Mouse (Mus musculus): ENCODE data around the gene Ecsit. TPM values are rescaled to one million over a fixed set of nuclear protein-coding genes. Genes with fewer than 3 reads are reported as not detected.

Gene Ecsit
- polyA plus RNA-seq, 1 experiment: 58.1 TPM

DNA sequence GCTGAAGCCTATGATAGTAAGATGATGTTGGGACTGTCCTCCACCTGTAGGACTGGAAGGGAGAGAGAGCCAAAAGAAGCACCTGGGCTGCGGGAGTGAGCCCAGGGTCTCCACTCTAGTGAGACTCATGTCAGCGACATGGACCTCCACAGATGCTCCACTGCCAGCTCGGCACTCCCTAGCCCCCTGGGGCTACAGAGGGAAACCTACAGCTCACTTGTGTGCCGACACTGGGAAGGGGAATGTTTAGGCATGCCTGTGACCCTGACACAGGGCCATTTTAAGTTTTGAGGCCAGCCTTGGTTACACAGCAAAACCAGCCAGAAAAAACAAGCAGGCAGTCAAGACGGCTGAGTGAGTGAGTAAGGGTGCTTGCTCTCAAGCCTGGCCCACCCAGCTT is 18.0 kb downstream of the Ecsit start:
- no peak for DNase-seq
- Histone ChIP-seq H3K4me3 (ENCODE audit: control insufficient read depth, insufficient read depth, low read length) (no peak overlapping the region), H3K4me1 (replicated peaks; ENCODE audit: control insufficient read depth, insufficient read depth, low read length) (peaks cover 5% of the 10 kb centered on the region; the same call in 1 of the 2 replicates), H3K27ac (ENCODE audit: control insufficient read depth, insufficient read depth, low read length) (no peak overlapping the region), H3K36me3 (ENCODE audit: control insufficient read depth, insufficient read depth, low read length) (no peaks in the 10 kb centered on the region), H3K27me3 (ENCODE audit: control insufficient read depth, insufficient read depth, low read length) (no peaks in the 10 kb centered on the region)
- no peak for TF ChIP-seq POLR2A (IDR thresholded peaks at IDR 0.05; ENCODE audit: control insufficient read depth, extremely low read depth, insufficient read depth, low read length, poor library complexity)
- no peak for TF ChIP-seq CTCF (IDR thresholded peaks at IDR 0.05; ENCODE audit: borderline replicate concordance, control insufficient read depth, extremely low read depth, insufficient read depth, low read length, poor library complexity)
- 97% methylated on average over 5 of the region's 5 CpGs for WGBS

DNA sequence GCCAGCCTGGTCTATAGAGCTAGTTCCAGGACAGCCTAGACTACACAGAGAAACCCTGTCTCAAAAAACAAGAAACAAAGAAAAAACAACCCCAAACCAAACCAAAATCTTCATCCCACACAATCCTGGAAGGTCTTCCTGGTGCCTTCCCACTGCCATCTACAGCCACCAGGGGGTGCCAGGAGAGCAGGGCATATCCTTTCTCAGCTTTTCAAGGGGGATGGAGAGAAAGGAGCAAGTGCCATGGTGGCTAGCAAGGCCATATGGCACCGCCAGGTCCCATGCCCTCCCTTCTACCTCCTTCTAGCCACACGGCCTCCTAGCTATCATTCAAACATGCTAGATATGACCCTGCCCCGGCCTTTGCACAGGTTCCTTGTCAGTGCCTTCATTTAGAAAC is 18.8 kb downstream of the Ecsit start:
- peak; percentile 67 for DNase-seq
- peaks cover 5% of the 10 kb centered on the region; the same call in 1 of the 2 replicates for H3K36me3 ChIP-seq (ENCODE audit: control insufficient read depth, insufficient read depth, low read length)
- no peaks in the 10 kb centered on the region for H3K27me3 ChIP-seq (ENCODE audit: control insufficient read depth, insufficient read depth, low read length)
- H3K4me1 ChIP-seq (replicated peaks; ENCODE audit: control insufficient read depth, insufficient read depth, low read length): peaks cover 5% of the 10 kb centered on the region; the same call in 1 of the 2 replicates
- TF ChIP-seq POLR2A (IDR thresholded peaks at IDR 0.05; ENCODE audit: control insufficient read depth, extremely low read depth, insufficient read depth, low read length, poor library complexity) (no peak), CTCF (IDR thresholded peaks at IDR 0.05; ENCODE audit: borderline replicate concordance, control insufficient read depth, extremely low read depth, insufficient read depth, low read length, poor library complexity) (peak; percentile 65; the same call in 1 of the 2 replicates)
- no peak overlapping the region for H3K4me3 ChIP-seq (ENCODE audit: control insufficient read depth, insufficient read depth, low read length)
- WGBS: 90% methylated on average over 3 of the region's 3 CpGs
- H3K27ac ChIP-seq (ENCODE audit: control insufficient read depth, insufficient read depth, low read length): no peak overlapping the region

DNA sequence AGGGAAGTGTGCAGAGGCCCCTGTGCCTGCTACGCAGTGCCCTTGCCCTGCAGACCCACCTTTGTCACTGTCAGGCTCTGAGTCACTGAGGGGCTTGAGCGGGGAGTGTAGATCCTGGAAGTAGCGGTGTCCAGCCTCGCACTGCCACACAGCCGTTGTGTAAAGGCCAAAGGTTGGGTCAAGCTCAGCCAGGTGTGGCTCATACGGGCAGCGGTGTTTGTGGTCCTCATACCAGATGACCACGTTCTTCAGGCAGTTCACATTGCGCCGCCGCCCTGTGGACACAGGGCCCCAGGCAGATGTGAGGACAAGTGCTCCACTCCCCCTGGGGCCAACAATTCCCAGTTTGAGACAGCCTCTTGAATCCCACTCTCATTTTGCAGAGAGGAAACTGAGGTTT is 19.6 kb downstream of the Ecsit start:
- no peak for TF ChIP-seq CTCF (IDR thresholded peaks at IDR 0.05; ENCODE audit: borderline replicate concordance, control insufficient read depth, extremely low read depth, insufficient read depth, low read length, poor library complexity)
- TF ChIP-seq POLR2A (IDR thresholded peaks at IDR 0.05; ENCODE audit: control insufficient read depth, extremely low read depth, insufficient read depth, low read length, poor library complexity): no peak
- WGBS: 97% methylated on average over 11 of the region's 11 CpGs
- Histone ChIP-seq H3K27ac (ENCODE audit: control insufficient read depth, insufficient read depth, low read length) (no peak overlapping the region), H3K4me3 (ENCODE audit: control insufficient read depth, insufficient read depth, low read length) (no peak overlapping the region), H3K4me1 (replicated peaks; ENCODE audit: control insufficient read depth, insufficient read depth, low read length) (peaks cover 5% of the 10 kb centered on the region; the same call in 1 of the 2 replicates), H3K36me3 (ENCODE audit: control insufficient read depth, insufficient read depth, low read length) (peaks cover 5% of the 10 kb centered on the region; the same call in 1 of the 2 replicates), H3K27me3 (ENCODE audit: control insufficient read depth, insufficient read depth, low read length) (no peaks in the 10 kb centered on the region)
- no peak for DNase-seq

DNA sequence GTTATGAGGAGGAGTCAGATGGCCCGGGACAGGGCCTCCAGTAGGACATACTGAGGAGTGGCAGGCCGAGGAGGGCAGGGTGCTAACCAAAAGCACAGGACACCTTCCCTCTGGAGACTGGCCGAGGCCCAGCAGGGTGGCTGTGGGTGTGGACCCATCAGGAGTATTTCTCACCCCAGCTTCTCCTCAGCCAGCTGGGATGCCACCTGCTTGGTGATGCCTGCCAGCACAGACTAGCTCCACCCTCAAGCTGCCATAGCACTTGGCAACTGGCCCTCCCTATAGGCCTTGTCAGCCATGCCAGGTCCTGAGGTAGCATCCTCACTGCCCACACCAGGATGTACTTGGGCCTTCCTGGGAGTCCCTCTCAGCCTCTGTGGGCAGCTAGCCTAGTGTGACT is 20.9 kb downstream of the Ecsit start:
- 91% methylated on average over 3 of the region's 3 CpGs for WGBS
- no peak overlapping the region for H3K4me3 ChIP-seq (ENCODE audit: control insufficient read depth, insufficient read depth, low read length)

GRCm38 (mm10) chr9:22061339-22061738 is 23.9 kb downstream of the Ecsit start:
- H3K36me3 ChIP-seq (ENCODE audit: control insufficient read depth, insufficient read depth, low read length): peaks cover 11% of the 10 kb centered on the region
- WGBS: 97% methylated on average over 2 of the region's 2 CpGs

More for the DNA sequence above, 20.9 kb downstream of the Ecsit start:
- Histone ChIP-seq H3K4me1 (replicated peaks; ENCODE audit: control insufficient read depth, insufficient read depth, low read length) (no peaks in the 10 kb centered on the region), H3K36me3 (ENCODE audit: control insufficient read depth, insufficient read depth, low read length) (peaks cover 10% of the 10 kb centered on the region), H3K27ac (ENCODE audit: control insufficient read depth, insufficient read depth, low read length) (no peak overlapping the region), H3K27me3 (ENCODE audit: control insufficient read depth, insufficient read depth, low read length) (no peaks in the 10 kb centered on the region)
- no peak for DNase-seq
- TF ChIP-seq POLR2A (IDR thresholded peaks at IDR 0.05; ENCODE audit: control insufficient read depth, extremely low read depth, insufficient read depth, low read length, poor library complexity) (no peak), CTCF (IDR thresholded peaks at IDR 0.05; ENCODE audit: borderline replicate concordance, control insufficient read depth, extremely low read depth, insufficient read depth, low read length, poor library complexity) (no peak)

DNA sequence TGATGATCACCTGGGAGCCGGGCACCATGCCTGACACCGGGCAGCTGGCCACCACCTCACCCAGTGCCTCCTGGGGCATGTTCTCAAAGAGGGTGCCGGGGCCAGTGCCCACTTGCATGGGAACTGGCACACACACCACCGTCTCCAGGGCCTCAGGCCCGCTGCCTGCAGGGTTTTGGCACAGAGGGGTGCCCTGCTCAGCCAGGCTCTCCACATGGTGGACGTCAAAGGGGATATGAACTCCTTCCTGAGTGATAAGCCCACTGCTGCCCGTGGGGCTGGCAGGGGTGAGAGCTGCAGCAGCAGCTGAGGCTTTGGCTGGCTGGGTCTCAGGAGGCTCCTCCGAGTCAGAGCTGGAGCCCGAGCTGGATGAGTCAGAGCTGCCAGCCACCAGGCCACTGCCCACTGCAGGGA is 27.2 kb downstream of the Ecsit start:
- peaks cover 4% of the 10 kb centered on the region for H3K4me1 ChIP-seq (replicated peaks; ENCODE audit: control insufficient read depth, insufficient read depth, low read length)
- TF ChIP-seq POLR2A (IDR thresholded peaks at IDR 0.05; ENCODE audit: control insufficient read depth, extremely low read depth, insufficient read depth, low read length, poor library complexity) (no peak), CTCF (IDR thresholded peaks at IDR 0.05; ENCODE audit: borderline replicate concordance, control insufficient read depth, extremely low read depth, insufficient read depth, low read length, poor library complexity) (no peak)
- no peak for DNase-seq
- H3K36me3 ChIP-seq (ENCODE audit: control insufficient read depth, insufficient read depth, low read length): peaks cover 11% of the 10 kb centered on the region
- WGBS: 96% methylated on average over 9 of the region's 9 CpGs
- H3K27ac ChIP-seq (ENCODE audit: control insufficient read depth, insufficient read depth, low read length): no peak overlapping the region
- no peaks in the 10 kb centered on the region; the same call in 1 of the 2 replicates for H3K27me3 ChIP-seq (ENCODE audit: control insufficient read depth, insufficient read depth, low read length)
- no peak overlapping the region for H3K4me3 ChIP-seq (ENCODE audit: control insufficient read depth, insufficient read depth, low read length)

More at GRCm38 (mm10) chr9:22061339-22061738, 23.9 kb downstream of the Ecsit start:
- TF ChIP-seq POLR2A (IDR thresholded peaks at IDR 0.05; ENCODE audit: control insufficient read depth, extremely low read depth, insufficient read depth, low read length, poor library complexity) (no peak), CTCF (IDR thresholded peaks at IDR 0.05; ENCODE audit: borderline replicate concordance, control insufficient read depth, extremely low read depth, insufficient read depth, low read length, poor library complexity) (no peak)
- no peaks in the 10 kb centered on the region for H3K27me3 ChIP-seq (ENCODE audit: control insufficient read depth, insufficient read depth, low read length)
- no peak for DNase-seq
- no peak overlapping the region for H3K27ac ChIP-seq (ENCODE audit: control insufficient read depth, insufficient read depth, low read length)
- H3K4me3 ChIP-seq (ENCODE audit: control insufficient read depth, insufficient read depth, low read length): no peak overlapping the region
- no peaks in the 10 kb centered on the region for H3K4me1 ChIP-seq (replicated peaks; ENCODE audit: control insufficient read depth, insufficient read depth, low read length)
